Mouse (Mus musculus) kidney, postnatal 4 days (tissue): ENCODE results near the gene 1700019A02Rik.

Experiments used
- DNase-seq, 2 experiments: peaks; one replicate each; pipeline ENCODE4 v3.0.0; 2021; ENCODE audit warnings: mixed read lengths in 2 of 2

1700019A02Rik gene

GRCm38 (mm10) chr1:53187536-53187935, at the start of gene 1700019A02Rik:
1700019A02Rik (minus strand) TSS chr1:53187636.
- DNase-seq = no peak

GRCm38 (mm10) chr1:53226063-53226462, 38.6 kb upstream of the 1700019A02Rik start:
- DNase-seq = no peak

GRCm38 (mm10) chr1:53225616-53226015, 38.2 kb upstream of the 1700019A02Rik start:
- no peak for DNase-seq

GRCm38 (mm10) chr1:53224775-53225174, 37.3 kb upstream of the 1700019A02Rik start:
- no peak for DNase-seq

- DNase-seq = no peak
These were observed 22.7 kb upstream of the 1700019A02Rik start for GRCm38 (mm10) chr1:53210136-53210535.

GRCm38 (mm10) chr1:53203902-53204301, 16.5 kb upstream of the 1700019A02Rik start:
- DNase-seq = no peak

- DNase-seq = no peak
These were observed 14.3 kb upstream of the 1700019A02Rik start for GRCm38 (mm10) chr1:53201630-53202199.

GRCm38 (mm10) chr1:53194536-53194935, 7.1 kb upstream of the 1700019A02Rik start:
- no peak for DNase-seq

- DNase-seq = no peak
These were observed 3.8 kb upstream of the 1700019A02Rik start for GRCm38 (mm10) chr1:53191234-53191633.

- no peak for DNase-seq
These were observed 2.2 kb upstream of the 1700019A02Rik start for GRCm38 (mm10) chr1:53189620-53190019.

GRCm38 (mm10) chr1:53186301-53186700, 1.1 kb downstream of the 1700019A02Rik start:
- no peak for DNase-seq

GRCm38 (mm10) chr1:53157715-53158114, 29.7 kb downstream of the 1700019A02Rik start:
- no peak for DNase-seq

- DNase-seq = no peak
These were observed 64.4 kb downstream of the 1700019A02Rik start for GRCm38 (mm10) chr1:53123066-53123465.

GRCm38 (mm10) chr1:53110561-53110960, 76.9 kb downstream of the 1700019A02Rik start:
- DNase-seq = no peak
